ENCODE assay signal across 8 mouse cellular contexts in the genomic region with DNA sequence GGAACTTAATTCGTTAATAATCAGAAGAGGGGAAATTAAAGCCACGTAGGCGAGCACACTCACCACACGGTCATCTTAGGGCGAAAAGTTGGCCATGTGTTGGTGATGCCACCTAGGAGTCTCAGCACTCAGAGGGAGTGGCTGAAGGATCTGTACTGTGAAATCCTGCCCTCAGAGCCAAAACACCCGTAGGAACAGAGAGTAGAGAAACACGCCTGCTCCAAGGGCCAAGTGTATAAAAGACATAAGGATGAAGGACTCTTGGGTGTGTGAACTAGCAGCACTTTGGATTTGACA. TPM values are rescaled to one million over a fixed set of nuclear protein-coding genes. Genes with fewer than 3 reads are reported as not detected.
DNase-seq lines count a peak whose midpoint lies in the region; ATAC-seq lines count a peak whose summit lies in the region.
"Had no signal": no experiment of that assay in that cellular context is flagged by ENCODE, and none has a peak within 500 bp of the region (broad histone marks: within the 10 kb centered on the region; RNA-seq: fewer than 3 reads in every experiment).

No protein-coding gene starts in this region.

- no peak overlapping the region for H3K9ac ChIP-seq in liver, embryonic 11.5 days (ENCODE audit: low read depth, low read length)
- peak overlapping the region; percentile 70 for H3K9ac ChIP-seq in forebrain, embryonic 13.5 days
- H3K9ac ChIP-seq in limb, embryonic 13.5 days = peak overlapping the region; percentile 62; the same call in 1 of the 2 replicates
- H3K9ac ChIP-seq in stomach, embryonic 15.5 days = no peak overlapping the region

- H3K9me3 ChIP-seq in liver, embryonic 11.5 days (ENCODE audit: control insufficient read depth, low read length) = no peaks in the 10 kb centered on the region
- no peaks in the 10 kb centered on the region for H3K9me3 ChIP-seq in forebrain, embryonic 13.5 days (replicated peaks)
- no peaks in the 10 kb centered on the region for H3K9me3 ChIP-seq in limb, embryonic 13.5 days
- H3K9me3 ChIP-seq in stomach, embryonic 15.5 days = no peaks in the 10 kb centered on the region

- peaks cover 36% of the 10 kb centered on the region for H3K27me3 ChIP-seq in liver, embryonic 11.5 days (replicated peaks; ENCODE audit: control insufficient read depth, insufficient read depth, low read length)
- H3K27me3 ChIP-seq in forebrain, embryonic 13.5 days = peaks cover 53% of the 10 kb centered on the region
- peaks cover 49% of the 10 kb centered on the region for H3K27me3 ChIP-seq in limb, embryonic 13.5 days
- peaks cover 23% of the 10 kb centered on the region for H3K27me3 ChIP-seq in stomach, embryonic 15.5 days (replicated peaks)

- DNase-seq in liver, embryonic 11.5 days (ENCODE audit: low spot score) = no peak
- DNase-seq in liver = no peak
- DNase-seq in spleen, postnatal 10 days (ENCODE audit: low spot score in 2 of 2) = no peak
- no peak for DNase-seq in cerebellum, adult 9-11 months
- DNase-seq: cerebellum, adult 11 months had no signal

- H3K4me1 ChIP-seq in liver, embryonic 11.5 days (replicated peaks; ENCODE audit: control insufficient read depth, insufficient read depth, low read length) = no peaks in the 10 kb centered on the region
- peaks cover 23% of the 10 kb centered on the region for H3K4me1 ChIP-seq in forebrain, embryonic 13.5 days
- peaks cover 12% of the 10 kb centered on the region for H3K4me1 ChIP-seq in limb, embryonic 13.5 days
- peaks cover 7% of the 10 kb centered on the region for H3K4me1 ChIP-seq in stomach, embryonic 15.5 days

- ATAC-seq in liver, embryonic 11.5 days (replicated peaks; ENCODE audit: low FRiP score) = no peak
- ATAC-seq in forebrain, embryonic 13.5 days = no peak
- no peak for ATAC-seq in limb, embryonic 13.5 days (ENCODE audit: low FRiP score, low read depth)
- ATAC-seq in stomach, embryonic 15.5 days (ENCODE audit: insufficient read depth, low FRiP score, low read depth) = no peak

- no peak overlapping the region for H3K27ac ChIP-seq in liver, embryonic 11.5 days (ENCODE audit: low read depth, low read length)
- no peak overlapping the region for H3K27ac ChIP-seq in forebrain, embryonic 13.5 days
- H3K27ac ChIP-seq in limb, embryonic 13.5 days = no peak overlapping the region
- no peak overlapping the region for H3K27ac ChIP-seq in stomach, embryonic 15.5 days

- WGBS in liver, embryonic 11.5 days = 34% methylated on average over 7 of the region's 7 CpGs
- 14% methylated on average over 7 of the region's 7 CpGs for WGBS in forebrain, embryonic 13.5 days
- 24% methylated on average over 7 of the region's 7 CpGs for WGBS in limb, embryonic 13.5 days
- 29% methylated on average over 7 of the region's 7 CpGs for WGBS in stomach, embryonic 15.5 days

- H3K36me3 ChIP-seq in liver, embryonic 11.5 days (ENCODE audit: control insufficient read depth, insufficient read depth, low read length) = no peaks in the 10 kb centered on the region
- no peaks in the 10 kb centered on the region for H3K36me3 ChIP-seq in forebrain, embryonic 13.5 days (ENCODE audit: poor library complexity, severe bottlenecking)
- H3K36me3 ChIP-seq in limb, embryonic 13.5 days = no peaks in the 10 kb centered on the region
- no peaks in the 10 kb centered on the region for H3K36me3 ChIP-seq in stomach, embryonic 15.5 days

- peak overlapping the region; percentile 42 for H3K4me3 ChIP-seq in liver, embryonic 11.5 days (ENCODE audit: low read depth, low read length)
- peak overlapping the region; percentile 51 for H3K4me3 ChIP-seq in forebrain, embryonic 13.5 days
- H3K4me3 ChIP-seq in limb, embryonic 13.5 days = peak overlapping the region; percentile 52
- peak overlapping the region; percentile 37 for H3K4me3 ChIP-seq in stomach, embryonic 15.5 days (replicated peaks)

- H3K4me2 ChIP-seq in liver, embryonic 11.5 days = peak overlapping the region; percentile 65
- H3K4me2 ChIP-seq in forebrain, embryonic 13.5 days = peak overlapping the region; percentile 94
- peak overlapping the region; percentile 95 for H3K4me2 ChIP-seq in limb, embryonic 13.5 days (replicated peaks)
- peak overlapping the region; percentile 73 for H3K4me2 ChIP-seq in stomach, embryonic 15.5 days

RNA-seq across cellular contexts. Expression of a gene that starts 0.4 kb away (rescaled TPM):
- polyA plus RNA-seq in liver, embryonic 11.5 days (2014; fragmentation: Nextera tagmentation; extraction: Ambion mirVana) = 0.16 TPM in 1 of 2 replicates, not detected in the other
- polyA plus RNA-seq in forebrain, embryonic 13.5 days (2015; fragmentation: Nextera tagmentation; extraction: Ambion mirVana) = 0.48 and 0.57 TPM in 2 replicates
- not detected in 2 replicates for polyA plus RNA-seq in limb, embryonic 13.5 days (2015; fragmentation: Nextera tagmentation; extraction: Ambion mirVana)
- 0.05 TPM in 2 replicates for polyA plus RNA-seq in stomach, embryonic 15.5 days (2015; fragmentation: Nextera tagmentation; extraction: Ambion mirVana)

RNA-seq across cellular contexts. Expression of a gene that starts 40.1 kb away (rescaled TPM):
- 0.08 and 0.11 TPM in 2 replicates for polyA plus RNA-seq in liver, embryonic 11.5 days (2014; fragmentation: Nextera tagmentation; extraction: Ambion mirVana)
- not detected in 2 replicates for polyA plus RNA-seq in forebrain, embryonic 13.5 days (2015; fragmentation: Nextera tagmentation; extraction: Ambion mirVana)
- 0.38 and 0.45 TPM in 2 replicates for polyA plus RNA-seq in limb, embryonic 13.5 days (2015; fragmentation: Nextera tagmentation; extraction: Ambion mirVana)
- polyA plus RNA-seq in stomach, embryonic 15.5 days (2015; fragmentation: Nextera tagmentation; extraction: Ambion mirVana) = 0.06 TPM in 1 of 2 replicates, not detected in the other

Comparison
In these comparisons a context has a peak if more than half of its experiments do, and no peak if none do; other contexts are left out.
1. H3K9ac ChIP-seq: peak in forebrain, embryonic 13.5 days (single experiment) and limb, embryonic 13.5 days (single experiment); none in liver, embryonic 11.5 days (single experiment) and stomach, embryonic 15.5 days (single experiment).
2. Peak in every context shown above with its lines, with median percentiles within 50 percentile points of each other: H3K4me2 ChIP-seq and H3K4me3 ChIP-seq.